Mouse (Mus musculus): ENCODE measurements around the gene Tprgl.

- TF ChIP-seq POLR2A (IDR thresholded peaks at IDR 0.05; ENCODE audit: low read depth, low read length): no peak
- no peak for TF ChIP-seq CTCF (IDR thresholded peaks at IDR 0.05; ENCODE audit: borderline replicate concordance, insufficient read depth, low read length)
Measured at GRCm38 (mm10) chr4:154171151-154171930, 10.9 kb upstream of the Tprgl start.
